Mouse (Mus musculus): ENCODE measurements around the gene Plscr1.

The Plscr1 gene

GRCm38 (mm10) chr9:92301213-92301612 is 51.7 kb downstream of the Plscr1 start:
- no peak for DNase-seq (ENCODE audit: low spot score in 2 of 2)

- no peak for DNase-seq (ENCODE audit: low spot score in 2 of 2)
These were observed 55.5 kb downstream of the Plscr1 start for GRCm38 (mm10) chr9:92305075-92305474.

- DNase-seq (ENCODE audit: low spot score in 2 of 2) = no peak
These were observed 56.2 kb downstream of the Plscr1 start for GRCm38 (mm10) chr9:92305620-92306220.

DNA sequence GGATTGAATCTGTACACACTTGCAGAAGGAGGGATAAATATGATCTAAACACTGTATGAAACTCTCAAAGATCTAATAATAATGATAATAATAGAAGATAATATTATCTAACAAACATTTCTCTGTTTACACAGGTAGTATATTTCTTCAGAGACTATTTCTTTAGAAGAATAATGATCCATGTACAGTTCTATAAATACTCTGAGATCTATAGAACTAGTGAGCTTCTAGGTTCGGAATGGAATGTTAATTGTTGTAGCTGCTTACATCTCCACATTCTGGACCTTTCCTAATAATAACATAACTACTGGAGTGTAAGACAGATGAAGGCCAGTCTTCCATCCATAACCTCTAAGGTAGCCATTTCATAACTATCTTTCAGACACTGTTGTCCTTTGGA is 59.5 kb downstream of the Plscr1 start, which contains the start of gene 1700057G04Rik:
1700057G04Rik (plus strand) TSS at position 301 of the 400 bp plus-strand sequence.
- no peak for DNase-seq (ENCODE audit: low spot score in 2 of 2)

DNA sequence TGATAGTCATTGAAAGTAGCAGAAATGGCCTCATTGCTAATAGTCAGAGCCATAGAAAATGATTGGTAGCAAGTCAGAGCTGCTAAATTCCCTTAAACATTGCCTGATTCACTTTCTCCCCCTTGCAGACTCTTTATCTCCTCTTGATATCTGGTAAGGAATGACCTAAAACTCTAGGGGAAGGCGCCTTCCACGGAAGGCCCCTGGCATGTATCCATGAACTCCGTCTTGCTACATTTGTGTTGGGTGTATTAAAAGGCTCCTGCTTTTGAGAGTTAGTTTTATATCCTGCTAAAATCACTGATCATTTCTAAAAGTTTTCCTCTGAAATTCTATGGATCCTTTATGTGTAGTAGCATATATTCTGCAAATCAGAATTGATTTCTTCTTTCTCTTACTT is 67.2 kb downstream of the Plscr1 start:
- no peak for DNase-seq (ENCODE audit: low spot score in 2 of 2)

Data from natural killer cell, adult 2 months (primary cell).